Mouse (Mus musculus) forebrain, embryonic 16.5 days (tissue): ENCODE results near the gene Arpc4. TPM values are rescaled to one million over a fixed set of nuclear protein-coding genes. Genes with fewer than 3 reads are reported as not detected.

ENCODE experiments used
- ATAC-seq: fragments of 200-750 bp; cut with Nextera tagmentation; 2 replicates; pipeline ENCODE4 v1.8.0; 2017; ENCODE audit warnings: mild to moderate bottlenecking, moderate library complexity
- H3K27ac ChIP-seq: fragments of 300-500 bp; sonication (generic); 2 replicates; pipeline ENCODE4 v1.5.1; 2014; ENCODE audit warnings: low read length, control low read depth
- H3K27me3 ChIP-seq: fragments of 300-500 bp; sonication (generic); replicated peaks from 2 replicates; pipeline ENCODE4 v1.6.1; 2014; ENCODE audit warnings: low read length; ENCODE audit not compliant: control insufficient read depth, insufficient read depth
- H3K36me3 ChIP-seq: fragments of 300-500 bp; sonication (generic); 2 replicates; pipeline ENCODE4 v1.6.1; 2014; ENCODE audit not compliant: control insufficient read depth, insufficient read depth
- H3K4me1 ChIP-seq: fragments of 300-500 bp; sonication (generic); replicated peaks from 2 replicates; pipeline ENCODE4 v1.6.1; 2014; ENCODE audit warnings: low read length; ENCODE audit not compliant: control insufficient read depth, insufficient read depth
- H3K4me2 ChIP-seq: fragments of 300-500 bp; sonication (generic); 2 replicates; pipeline ENCODE4 v1.6.1; 2014; ENCODE audit warnings: mild to moderate bottlenecking, low read length, control low read depth
- H3K4me3 ChIP-seq: fragments of 300-500 bp; sonication (generic); replicated peaks from 2 replicates; pipeline ENCODE4 v1.5.1; 2014; ENCODE audit warnings: mild to moderate bottlenecking, low read length, control low read depth
- H3K9ac ChIP-seq: fragments of 300-500 bp; sonication (generic); replicated peaks from 2 replicates; pipeline ENCODE4 v1.6.1; 2014; ENCODE audit warnings: low read depth, low read length, control low read depth
- H3K9me3 ChIP-seq: fragments of 300-500 bp; sonication (generic); 2 replicates; pipeline ENCODE4 v1.6.1; 2016; ENCODE audit warnings: low read length; ENCODE audit not compliant: control insufficient read depth
- WGBS: fragments of 180-500 bp; shearing (Covaris S2); extraction: QIAGEN DNeasy Blood & Tissue Kit; methylation state at CpG from one replicate; pipeline ENCODE4 v1.1.7; 2014; 5-methylcytosine and 5-hydroxymethylcytosine counted together
- polyA plus RNA-seq: library from polyadenylated mRNA; unstranded; fragments of >200 nt; fragmentation: Nextera tagmentation; extraction: Ambion mirVana; gene quantifications from 2 replicates; pipeline ENCODE4 v1.2.1, GENCODE M21; 2015

Arpc4 gene
- polyA plus RNA-seq, 1 experiment from 2014 or later, result 414 TPM

- WGBS, result 93% methylated on average over 4 of the region's 4 CpGs
- Histone ChIP-seq H3K9me3 (no peaks in the 10 kb centered on the region), H3K4me3 (no peak overlapping the region), H3K4me2 (no peak overlapping the region), H3K4me1 (peaks cover 10% of the 10 kb centered on the region), H3K27ac (no peak overlapping the region), H3K9ac (no peak overlapping the region), H3K36me3 (peaks cover 38% of the 10 kb centered on the region), H3K27me3 (no peaks in the 10 kb centered on the region)
- no peak for ATAC-seq
Observed at GRCm38 (mm10) chr6:113373491-113373890, 4.4 kb upstream of the Arpc4 start.

GRCm38 (mm10) chr6:113377172-113377495 is 781 bp upstream of the Arpc4 start:
- H3K4me3 ChIP-seq, result peak overlapping the region; percentile 56
- H3K27me3 ChIP-seq, result no peaks in the 10 kb centered on the region
- H3K4me2 ChIP-seq, result peak overlapping the region; percentile 81
- H3K36me3 ChIP-seq, result peaks cover 23% of the 10 kb centered on the region
- ATAC-seq, result no peak
- peak overlapping the region; percentile 91 for H3K27ac ChIP-seq
- no peaks in the 10 kb centered on the region for H3K9me3 ChIP-seq
- H3K9ac ChIP-seq, result peak overlapping the region; percentile 95
- H3K4me1 ChIP-seq, result peaks cover 20% of the 10 kb centered on the region
- WGBS, result 8% methylated on average over 7 of the region's 7 CpGs

GRCm38 (mm10) chr6:113379246-113379645 is 1.3 kb downstream of the Arpc4 start:
- Histone ChIP-seq H3K27ac (no peak overlapping the region), H3K9me3 (no peaks in the 10 kb centered on the region), H3K36me3 (peaks cover 28% of the 10 kb centered on the region), H3K4me1 (peaks cover 20% of the 10 kb centered on the region), H3K4me3 (no peak overlapping the region; the same call in 1 of the 2 replicates), H3K4me2 (peak overlapping the region; percentile 86; the same call in 1 of the 2 replicates), H3K27me3 (no peaks in the 10 kb centered on the region), H3K9ac (no peak overlapping the region)
- 89% methylated on average over 6 of the region's 6 CpGs for WGBS
- ATAC-seq, result no peak

- WGBS, result 95% methylated on average over 11 of the region's 11 CpGs
- no peak for ATAC-seq
- H3K9ac ChIP-seq, result no peak overlapping the region
Observed at GRCm38 (mm10) chr6:113380480-113380879, 2.6 kb downstream of the Arpc4 start.

GRCm38 (mm10) chr6:113384351-113384927 is 6.5 kb downstream of the Arpc4 start:
- 90% methylated on average over 8 of the region's 8 CpGs for WGBS
- Histone ChIP-seq H3K9ac (no peak overlapping the region), H3K4me2 (no peak overlapping the region), H3K27me3 (no peaks in the 10 kb centered on the region), H3K4me3 (no peak overlapping the region), H3K4me1 (peaks cover 1% of the 10 kb centered on the region), H3K36me3 (peaks cover 50% of the 10 kb centered on the region), H3K9me3 (no peaks in the 10 kb centered on the region), H3K27ac (no peak overlapping the region)
- ATAC-seq, result peak; percentile 36; the same call in 1 of the 2 replicates

More at GRCm38 (mm10) chr6:113380480-113380879, 2.6 kb downstream of the Arpc4 start:
- Histone ChIP-seq H3K27ac (no peak overlapping the region), H3K4me1 (peaks cover 20% of the 10 kb centered on the region), H3K9me3 (no peaks in the 10 kb centered on the region), H3K36me3 (peaks cover 29% of the 10 kb centered on the region), H3K4me2 (no peak overlapping the region), H3K27me3 (no peaks in the 10 kb centered on the region), H3K4me3 (no peak overlapping the region)

GRCm38 (mm10) chr6:113385160-113385714 is 7.3 kb downstream of the Arpc4 start:
- no peaks in the 10 kb centered on the region for H3K9me3 ChIP-seq
- no peak for ATAC-seq
- H3K4me2 ChIP-seq, result no peak overlapping the region
- WGBS, result 90% methylated on average over 11 of the region's 11 CpGs
- H3K9ac ChIP-seq, result no peak overlapping the region
- no peak overlapping the region for H3K4me3 ChIP-seq
- H3K36me3 ChIP-seq, result peaks cover 55% of the 10 kb centered on the region
- no peaks in the 10 kb centered on the region for H3K4me1 ChIP-seq
- H3K27me3 ChIP-seq, result no peaks in the 10 kb centered on the region
- no peak overlapping the region for H3K27ac ChIP-seq

GRCm38 (mm10) chr6:113386025-113386424 is 8.1 kb downstream of the Arpc4 start:
- ATAC-seq, result no peak
- no peaks in the 10 kb centered on the region for H3K9me3 ChIP-seq
- no peaks in the 10 kb centered on the region for H3K4me1 ChIP-seq
- H3K36me3 ChIP-seq, result peaks cover 55% of the 10 kb centered on the region
- no peak overlapping the region for H3K4me2 ChIP-seq
- no peak overlapping the region for H3K27ac ChIP-seq
- no peaks in the 10 kb centered on the region for H3K27me3 ChIP-seq
- H3K9ac ChIP-seq, result no peak overlapping the region
- H3K4me3 ChIP-seq, result no peak overlapping the region
- WGBS, result 91% methylated on average over 3 of the region's 3 CpGs

GRCm38 (mm10) chr6:113388960-113389359 is 11.0 kb downstream of the Arpc4 start, which contains the start of gene Ttll3:
Gene Ttll3, plus strand, starts transcription at chr6:113389260.
- no peak for ATAC-seq
- no peak within 1 kb of the TSS for H3K4me3 ChIP-seq
- no peaks in the 10 kb centered on the region for H3K27me3 ChIP-seq
- peaks cover 9% of the 10 kb centered on the region for H3K4me1 ChIP-seq
- no peak within 1 kb of the TSS for H3K9ac ChIP-seq
- H3K36me3 ChIP-seq, result peaks cover 37% of the 10 kb centered on the region
- no peaks in the 10 kb centered on the region for H3K9me3 ChIP-seq
- H3K4me2 ChIP-seq, result no peak within 1 kb of the TSS
- WGBS, result 72% methylated on average over 8 of the region's 8 CpGs
- no peak within 1 kb of the TSS for H3K27ac ChIP-seq

GRCm38 (mm10) chr6:113390715-113391114 is 12.8 kb downstream of the Arpc4 start:
- no peak for ATAC-seq
- Histone ChIP-seq H3K9me3 (no peaks in the 10 kb centered on the region), H3K9ac (no peak overlapping the region), H3K4me3 (no peak overlapping the region), H3K4me1 (peaks cover 9% of the 10 kb centered on the region), H3K4me2 (no peak overlapping the region), H3K27me3 (no peaks in the 10 kb centered on the region), H3K27ac (no peak overlapping the region), H3K36me3 (peaks cover 27% of the 10 kb centered on the region)
- 86% methylated on average over 3 of the region's 3 CpGs for WGBS
